Mouse (Mus musculus) embryonic facial prominence, embryonic 14.5 days (tissue): ENCODE results near the gene Fem1b. TPM values are rescaled to one million over a fixed set of nuclear protein-coding genes. Genes with fewer than 3 reads are reported as not detected.
"Not testable (repeated sequence)": the region's sequence is repeated elsewhere in the genome, so short reads cannot be mapped to it uniquely, and the experiment has no call there.

ENCODE experiments used
- ATAC-seq: fragments of 200-750 bp; cut with Nextera tagmentation; 2 replicates; pipeline ENCODE4 v1.8.0; 2017; ENCODE audit warnings: low read depth, moderate number of reproducible peaks, moderate TSS enrichment
- DNase-seq: peaks from one replicate; pipeline ENCODE4 v3.0.0-alpha.2; 2015; ENCODE audit warnings: low spot score
- H3K27ac ChIP-seq: fragments of 300-500 bp; sonication (generic); replicated peaks from 2 replicates; pipeline ENCODE4 v1.5.1; 2014; ENCODE audit warnings: low read depth, mild to moderate bottlenecking, low read length, moderate library complexity
- H3K27me3 ChIP-seq: fragments of 300-500 bp; sonication (generic); replicated peaks from 2 replicates; pipeline ENCODE4 v1.6.1; 2014; ENCODE audit warnings: low read length; ENCODE audit not compliant: control insufficient read depth, insufficient read depth
- H3K36me3 ChIP-seq: fragments of 300-500 bp; sonication (generic); 2 replicates; pipeline ENCODE4 v1.6.1; 2014; ENCODE audit warnings: low read length, mixed read lengths; ENCODE audit not compliant: control insufficient read depth, insufficient read depth
- H3K4me1 ChIP-seq: fragments of 300-500 bp; sonication (generic); 2 replicates; pipeline ENCODE4 v1.6.1; 2014; ENCODE audit warnings: antibody characterized with exemption, low read length; ENCODE audit not compliant: control insufficient read depth, insufficient read depth
- H3K4me2 ChIP-seq: fragments of 300-500 bp; sonication (generic); 2 replicates; pipeline ENCODE4 v1.6.1; 2014; ENCODE audit warnings: low read depth, mild to moderate bottlenecking, low read length, moderate library complexity, mixed read lengths
- H3K4me3 ChIP-seq: fragments of 300-500 bp; sonication (generic); 2 replicates; pipeline ENCODE4 v1.5.1; 2014; ENCODE audit warnings: low read depth, mild to moderate bottlenecking, low read length
- H3K9ac ChIP-seq: fragments of 300-500 bp; sonication (generic); 2 replicates; pipeline ENCODE4 v1.6.1; 2014; ENCODE audit warnings: low read depth, mild to moderate bottlenecking, low read length, moderate library complexity, mixed read lengths
- H3K9me3 ChIP-seq: fragments of 300-500 bp; sonication (generic); 2 replicates; pipeline ENCODE4 v1.6.1; 2016; ENCODE audit warnings: low read length; ENCODE audit not compliant: control insufficient read depth
- WGBS: fragments of 180-500 bp; shearing (Covaris S2); extraction: QIAGEN DNeasy Blood & Tissue Kit; methylation state at CpG from one replicate; pipeline ENCODE4 v1.1.7; 2014; 5-methylcytosine and 5-hydroxymethylcytosine counted together
- polyA plus RNA-seq: library from polyadenylated mRNA; unstranded; fragments of >200 nt; fragmentation: Nextera tagmentation; extraction: Ambion mirVana; gene quantifications from 2 replicates; pipeline ENCODE4 v1.2.1, GENCODE M21; 2014

Fem1b gene
- polyA plus RNA-seq, 1 experiment from 2014 or later = 31.8 TPM

DNA sequence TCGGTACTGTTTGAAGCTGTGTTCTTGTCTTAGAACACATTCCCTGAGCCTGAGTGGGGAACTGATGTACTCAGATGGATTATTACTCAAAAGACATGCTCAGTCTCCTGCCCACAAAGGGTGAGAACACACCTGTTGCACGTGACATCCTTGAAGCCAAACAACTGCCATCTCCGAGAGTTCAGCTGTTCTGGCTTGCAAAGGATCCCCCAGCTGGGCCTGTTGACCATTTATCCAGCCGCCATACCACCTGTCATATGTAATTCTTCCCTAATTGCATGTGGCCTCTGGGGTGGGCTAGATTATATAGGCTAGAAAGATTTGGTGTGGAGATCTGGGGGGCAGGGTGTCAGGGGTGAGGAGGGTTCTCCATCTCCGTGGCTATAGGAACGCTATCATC is 9.1 kb upstream of the Fem1b start:
- Histone ChIP-seq H3K4me1 (peaks cover 9% of the 10 kb centered on the region; the same call in 1 of the 2 replicates), H3K4me2 (no peak overlapping the region), H3K36me3 (no peaks in the 10 kb centered on the region), H3K27ac (no peak overlapping the region), H3K9me3 (no peaks in the 10 kb centered on the region), H3K9ac (no peak overlapping the region), H3K27me3 (no peaks in the 10 kb centered on the region), H3K4me3 (no peak overlapping the region)
- DNase-seq (peak; percentile 74), ATAC-seq (peak; percentile 31; the same call in 1 of the 2 replicates)
- 77% methylated on average over 6 of the region's 6 CpGs for WGBS

DNA sequence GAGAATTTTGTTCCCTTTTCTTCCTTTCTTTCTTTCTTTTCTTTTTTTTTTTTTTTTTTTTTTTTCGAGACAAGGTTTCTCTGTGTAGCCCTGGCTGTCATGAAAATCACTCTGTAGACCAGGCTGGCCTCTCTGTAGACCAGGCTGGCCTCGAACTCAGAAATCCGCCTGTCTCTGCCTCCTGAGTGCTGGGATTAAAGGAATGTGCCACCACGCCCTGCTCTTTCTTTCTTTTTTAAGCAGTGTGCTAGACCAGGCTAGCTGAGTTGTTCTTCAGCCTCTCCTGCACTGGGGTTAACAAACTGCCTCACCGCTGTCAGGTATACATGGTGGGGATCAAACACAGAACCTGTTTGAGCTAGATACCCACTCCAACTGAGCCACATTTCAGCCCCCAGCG is 8.2 kb upstream of the Fem1b start:
- 81% methylated on average over 6 of the region's 6 CpGs for WGBS
- not testable (repeated sequence) for H3K9ac ChIP-seq, H3K4me2 ChIP-seq, H3K4me3 ChIP-seq, ATAC-seq, H3K9me3 ChIP-seq, DNase-seq, H3K27ac ChIP-seq, H3K36me3 ChIP-seq, H3K4me1 ChIP-seq, H3K27me3 ChIP-seq

DNA sequence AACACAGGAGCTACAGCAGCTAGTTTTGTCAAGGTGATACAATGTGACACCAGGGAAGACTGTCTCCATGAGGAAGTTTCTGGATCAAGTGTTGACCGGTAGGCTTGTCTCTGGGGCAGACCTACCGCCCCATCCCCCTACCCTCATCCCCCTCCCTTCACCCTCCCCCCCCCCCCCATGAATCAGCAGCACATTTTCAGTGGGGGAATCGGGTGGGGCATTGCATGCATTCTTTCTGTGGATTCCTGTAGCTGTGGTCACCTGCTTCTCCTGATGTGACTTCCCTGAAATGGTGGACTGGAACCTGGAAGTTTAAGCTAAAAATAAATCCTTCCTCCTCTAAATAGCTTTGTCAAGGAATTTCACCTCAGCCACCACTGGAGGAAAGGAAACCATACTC is 7.8 kb upstream of the Fem1b start:
- H3K36me3 ChIP-seq = no peaks in the 10 kb centered on the region
- no peak overlapping the region for H3K9ac ChIP-seq

DNA sequence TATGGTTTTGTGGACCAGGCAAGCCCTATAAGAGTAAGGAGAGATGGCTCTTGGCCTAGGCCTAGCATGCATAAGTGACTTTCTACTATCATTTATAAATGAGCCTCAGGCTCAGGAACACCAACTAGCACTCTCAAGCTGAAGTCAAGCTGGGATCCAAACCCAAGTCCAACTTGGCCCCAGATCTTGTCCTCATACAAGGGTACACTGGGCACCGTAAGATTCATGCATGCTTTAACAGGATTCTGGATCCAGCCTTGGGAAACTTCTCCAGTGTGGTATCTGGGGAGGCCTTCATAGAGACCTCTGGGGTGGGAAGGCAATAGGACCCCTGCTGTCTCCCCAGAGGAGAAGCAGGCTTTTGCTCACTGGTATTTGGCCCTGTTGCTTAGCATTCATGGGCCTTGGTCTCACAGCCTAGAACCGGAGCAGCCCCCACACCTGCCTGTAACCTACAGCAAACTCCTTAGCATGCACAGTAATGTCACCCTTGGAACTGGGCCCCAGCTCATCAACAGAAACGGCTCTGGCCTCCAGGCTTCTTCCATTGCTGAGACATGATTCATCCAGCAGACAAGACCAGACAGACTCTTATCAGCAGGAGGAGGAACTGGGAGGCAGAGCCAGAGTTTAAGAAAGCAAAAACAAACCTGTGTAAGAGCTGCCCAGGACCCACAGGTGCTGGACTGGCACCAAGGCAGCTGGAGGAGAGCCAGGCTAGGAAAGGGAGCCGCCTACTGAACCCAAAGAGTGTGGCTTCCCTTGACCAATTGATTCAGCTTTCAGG is 6.3 kb upstream of the Fem1b start:
- no peaks in the 10 kb centered on the region for H3K36me3 ChIP-seq
- H3K4me2 ChIP-seq = no peak overlapping the region
- DNase-seq (peak; percentile 83), ATAC-seq (peak; percentile 58; the same call in 1 of the 2 replicates)
- peaks cover 9% of the 10 kb centered on the region; the same call in 1 of the 2 replicates for H3K4me1 ChIP-seq
- no peaks in the 10 kb centered on the region for H3K9me3 ChIP-seq
- peak overlapping the region; percentile 16 for H3K27ac ChIP-seq
- 66% methylated on average over 4 of the region's 4 CpGs for WGBS
- H3K27me3 ChIP-seq = no peaks in the 10 kb centered on the region
- H3K4me3 ChIP-seq = no peak overlapping the region
- H3K9ac ChIP-seq = no peak overlapping the region

More for the DNA sequence above, 7.8 kb upstream of the Fem1b start:
- Histone ChIP-seq H3K4me2 (no peak overlapping the region), H3K4me3 (no peak overlapping the region), H3K27me3 (no peaks in the 10 kb centered on the region), H3K27ac (no peak overlapping the region), H3K4me1 (peaks cover 9% of the 10 kb centered on the region; the same call in 1 of the 2 replicates), H3K9me3 (no peaks in the 10 kb centered on the region)
- ATAC-seq (no peak), DNase-seq (no peak)
- 49% methylated on average over 2 of the region's 3 CpGs for WGBS

DNA sequence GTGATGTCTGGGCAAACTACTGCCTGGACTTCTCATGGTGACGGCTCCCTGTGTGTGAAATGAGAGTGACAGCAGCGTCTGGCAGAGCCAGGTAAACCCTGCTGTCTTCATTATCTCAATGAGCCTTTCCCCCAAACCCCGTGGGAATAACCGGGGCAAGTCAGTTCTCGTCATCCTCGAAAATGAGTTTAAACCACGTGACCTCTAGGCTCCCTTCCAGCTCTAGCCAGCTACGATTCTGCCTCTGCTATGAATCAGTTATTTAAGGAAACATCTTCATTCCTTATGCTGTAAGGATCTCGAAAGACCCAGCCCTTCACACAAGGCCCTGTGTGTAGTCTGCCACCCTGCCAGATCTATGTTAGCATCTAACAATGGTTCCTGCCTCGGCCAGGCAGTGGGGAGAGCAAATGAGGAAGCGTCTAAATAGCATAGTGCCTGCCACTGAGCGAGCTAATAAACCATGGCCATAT is 5.4 kb upstream of the Fem1b start:
- H3K27ac ChIP-seq = 0 out of 2 replicates have a peak overlapping the region, but pooled peaks have one; percentile 16
- no peak overlapping the region for H3K4me3 ChIP-seq
- ATAC-seq = peak; percentile 45; the same call in 1 of the 2 replicates
- H3K4me1 ChIP-seq = peaks cover 9% of the 10 kb centered on the region; the same call in 1 of the 2 replicates
- no peaks in the 10 kb centered on the region for H3K36me3 ChIP-seq
- no peaks in the 10 kb centered on the region for H3K27me3 ChIP-seq
- no peak overlapping the region for H3K4me2 ChIP-seq
- H3K9ac ChIP-seq = no peak overlapping the region
- 42% methylated on average over 12 of the region's 12 CpGs for WGBS
- peak; percentile 88 for DNase-seq
- no peaks in the 10 kb centered on the region for H3K9me3 ChIP-seq

DNA sequence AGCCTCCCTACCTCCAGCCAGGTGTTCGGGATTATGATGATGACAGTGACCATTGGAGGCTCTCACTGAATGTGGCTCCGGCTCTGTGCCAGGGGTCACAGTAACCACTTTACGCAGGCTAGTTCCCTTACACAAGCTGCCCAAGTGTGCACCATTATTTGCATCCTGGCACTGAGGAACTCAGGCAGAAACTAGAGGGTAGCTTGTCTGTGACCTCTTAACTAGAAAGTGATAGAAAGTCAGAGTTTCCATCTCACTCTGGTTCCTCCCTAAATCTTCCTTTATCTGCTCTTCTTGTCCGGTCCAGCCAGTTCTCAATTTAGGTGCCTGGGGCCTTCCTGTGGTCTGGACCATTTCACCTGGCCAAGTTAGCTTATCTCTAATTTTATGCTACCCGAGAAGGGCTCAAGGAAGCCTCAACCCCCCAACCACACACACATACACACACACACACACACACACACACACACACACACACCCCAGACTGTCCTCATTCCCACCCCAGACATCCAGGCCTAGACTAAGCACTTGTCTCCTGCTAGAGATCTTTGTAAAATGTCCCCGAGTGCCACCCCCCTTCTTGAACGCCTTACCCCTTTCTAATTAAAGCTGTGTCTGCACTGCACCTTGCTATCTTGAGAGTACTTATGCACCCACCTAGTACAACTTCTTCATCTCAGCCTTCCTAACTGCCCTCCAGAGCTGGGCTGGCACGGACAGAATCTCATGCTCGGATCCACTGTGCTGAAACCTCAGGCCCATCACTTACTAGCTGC is 4.8 kb upstream of the Fem1b start:
- H3K4me3 ChIP-seq = no peak overlapping the region
- H3K27ac ChIP-seq = no peak overlapping the region
- peaks cover 9% of the 10 kb centered on the region; the same call in 1 of the 2 replicates for H3K4me1 ChIP-seq
- WGBS = 71% methylated on average over 9 of the region's 9 CpGs
- no peaks in the 10 kb centered on the region for H3K27me3 ChIP-seq
- DNase-seq (no peak), ATAC-seq (no peak)
- H3K36me3 ChIP-seq = no peaks in the 10 kb centered on the region
- H3K9ac ChIP-seq = no peak overlapping the region
- no peak overlapping the region for H3K4me2 ChIP-seq
- H3K9me3 ChIP-seq = no peaks in the 10 kb centered on the region

DNA sequence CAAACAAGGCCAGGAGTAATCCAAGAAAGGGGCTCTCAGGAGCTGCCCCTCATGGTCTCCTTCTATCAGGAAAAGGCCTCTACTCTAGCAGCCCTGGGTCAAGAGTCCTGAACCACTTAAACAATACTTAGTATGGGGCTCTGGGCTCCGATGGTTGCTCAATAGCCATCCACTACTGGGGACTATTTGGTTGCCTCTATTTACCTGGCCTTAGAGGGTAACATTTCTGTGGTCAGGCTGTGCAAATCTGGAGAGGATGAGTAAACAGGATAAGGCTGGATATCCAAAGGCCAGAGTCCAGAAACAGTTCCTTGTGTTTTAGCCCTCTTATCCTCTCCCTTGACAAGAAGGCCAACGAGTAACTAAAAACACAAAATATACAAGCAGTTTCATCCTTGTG is 3.0 kb upstream of the Fem1b start:
- H3K9ac ChIP-seq = no peak overlapping the region
- no peaks in the 10 kb centered on the region for H3K9me3 ChIP-seq
- peaks cover 9% of the 10 kb centered on the region; the same call in 1 of the 2 replicates for H3K4me1 ChIP-seq
- no peak overlapping the region for H3K4me3 ChIP-seq
- DNase-seq (no peak), ATAC-seq (no peak)
- WGBS = 92% methylated on average over 2 of the region's 2 CpGs
- no peak overlapping the region for H3K4me2 ChIP-seq
- no peak overlapping the region for H3K27ac ChIP-seq
- H3K36me3 ChIP-seq = no peaks in the 10 kb centered on the region
- no peaks in the 10 kb centered on the region for H3K27me3 ChIP-seq

DNA sequence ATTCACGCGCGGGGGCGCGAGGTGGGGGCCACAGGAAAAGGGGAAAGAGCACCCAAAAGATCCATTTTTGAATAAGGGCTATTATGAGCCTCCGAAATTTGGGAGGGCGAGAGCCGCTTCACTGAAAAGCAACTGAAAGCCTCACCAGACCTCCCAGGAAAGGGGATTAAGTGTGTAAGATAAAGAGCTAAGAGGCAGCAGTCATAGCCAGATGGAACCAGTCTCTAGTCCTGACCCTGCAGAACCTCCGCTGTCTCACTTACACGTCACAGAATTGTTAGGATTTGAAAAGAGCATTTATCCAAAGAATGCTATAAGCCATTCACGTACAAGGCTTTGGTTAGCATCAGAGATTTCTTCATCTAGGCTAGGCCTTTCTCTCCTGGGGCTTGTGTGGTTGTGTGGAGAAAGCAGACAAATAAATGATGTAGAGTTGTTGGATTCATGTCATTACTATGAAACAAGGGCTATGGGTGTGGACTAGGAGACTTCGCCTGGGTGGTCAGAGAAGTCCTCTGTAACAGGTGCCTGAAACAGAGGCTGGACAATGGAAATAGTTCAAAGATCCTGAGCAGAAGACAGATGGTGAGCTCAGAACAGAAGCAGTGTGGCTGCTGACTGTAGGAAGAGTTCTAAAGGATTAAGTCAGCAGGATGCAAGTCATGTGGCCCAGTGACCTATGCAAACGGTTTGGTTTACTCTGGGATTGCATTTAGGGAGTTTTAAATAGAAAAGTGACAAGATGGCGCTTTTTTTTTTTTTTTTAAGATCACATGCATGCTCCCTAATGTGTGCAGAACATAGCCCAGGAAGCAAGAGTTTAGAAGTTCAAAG is 699 bp upstream of the Fem1b start:
- ATAC-seq (0 out of 2 replicates have a peak, but pooled peaks have one; percentile 31), DNase-seq (no peak)
- peak overlapping the region; percentile 99 for H3K4me3 ChIP-seq
- H3K4me1 ChIP-seq = peaks cover 12% of the 10 kb centered on the region; the same call in 1 of the 2 replicates
- H3K36me3 ChIP-seq = no peaks in the 10 kb centered on the region
- H3K27ac ChIP-seq = peak overlapping the region; percentile 96
- WGBS = 17% methylated on average over 14 of the region's 14 CpGs
- H3K9ac ChIP-seq = peak overlapping the region; percentile 94
- no peaks in the 10 kb centered on the region for H3K9me3 ChIP-seq
- peak overlapping the region; percentile 86 for H3K4me2 ChIP-seq
- no peaks in the 10 kb centered on the region for H3K27me3 ChIP-seq
